Mouse (Mus musculus): ENCODE results near the gene Wdr31. TPM values are rescaled to one million over a fixed set of nuclear protein-coding genes. Genes with fewer than 3 reads are reported as not detected.

Gene Wdr31
- polyA plus RNA-seq, 1 experiment from 2014 or later = 12.4 TPM

DNA sequence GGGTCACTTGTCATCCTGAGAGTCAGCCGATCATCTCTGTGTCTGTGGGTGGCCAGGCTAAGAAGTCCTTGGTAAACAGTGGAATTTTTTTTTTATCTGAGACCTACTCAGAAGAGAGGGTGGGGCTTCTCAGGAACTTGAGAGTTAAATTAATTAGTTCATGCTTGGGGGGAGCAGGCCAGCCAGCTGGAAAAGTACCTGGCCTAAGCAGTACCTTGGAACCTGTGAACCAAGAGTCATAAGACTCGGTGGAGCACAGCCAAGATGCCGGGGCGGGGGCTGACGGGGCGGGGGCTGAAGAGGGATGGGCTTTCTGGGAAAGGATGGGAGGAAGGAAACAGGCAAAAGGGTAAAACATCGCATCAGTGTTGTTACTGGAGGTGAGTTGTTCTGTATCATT is 32.8 kb downstream of the Wdr31 start:
- no peak for ATAC-seq (ENCODE audit: low read depth)
- 66% methylated on average over 7 of the region's 7 CpGs for WGBS
- no peaks in the 10 kb centered on the region for H3K4me1 ChIP-seq (replicated peaks; ENCODE audit: control insufficient read depth, insufficient read depth, low read length)
- H3K4me2 ChIP-seq (ENCODE audit: low read depth, low read length) = no peak overlapping the region
- H3K27me3 ChIP-seq (ENCODE audit: control insufficient read depth, insufficient read depth, low read depth, low read length) = no peaks in the 10 kb centered on the region
- H3K9ac ChIP-seq (ENCODE audit: low read length) = no peak overlapping the region
- H3K27ac ChIP-seq (ENCODE audit: low read length) = no peak overlapping the region
- no peaks in the 10 kb centered on the region for H3K9me3 ChIP-seq (ENCODE audit: control insufficient read depth, low read length)
- H3K4me3 ChIP-seq (ENCODE audit: low read length) = no peak overlapping the region
- H3K36me3 ChIP-seq (ENCODE audit: control insufficient read depth, insufficient read depth, low read length) = no peaks in the 10 kb centered on the region

DNA sequence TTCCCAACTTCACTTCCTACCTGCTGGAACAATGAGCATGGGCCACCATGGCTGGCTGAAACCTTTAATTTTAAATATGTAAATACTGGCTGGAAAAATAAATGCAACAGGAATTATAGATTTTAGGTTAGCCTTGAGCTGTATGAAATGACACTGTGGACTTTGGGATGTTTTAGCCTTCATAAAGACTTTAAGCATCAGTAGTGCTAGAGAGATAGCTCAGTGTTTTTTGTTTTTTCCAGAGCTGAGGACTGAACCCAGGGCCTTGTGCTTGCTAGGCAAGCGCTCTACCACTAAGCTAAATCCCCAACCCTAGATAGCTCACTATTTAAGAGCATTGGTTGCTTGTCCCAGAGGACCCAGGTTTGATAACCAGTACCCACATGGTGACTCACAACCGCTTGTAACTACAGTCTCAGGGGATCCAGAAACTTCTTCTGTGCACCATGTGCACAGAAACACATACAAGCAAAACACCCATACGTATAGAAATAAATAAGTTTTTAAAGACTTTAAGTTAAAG is 33.4 kb downstream of the Wdr31 start:
- no peaks in the 10 kb centered on the region for H3K27me3 ChIP-seq (ENCODE audit: control insufficient read depth, insufficient read depth, low read depth, low read length)
- H3K4me1 ChIP-seq (replicated peaks; ENCODE audit: control insufficient read depth, insufficient read depth, low read length) = no peaks in the 10 kb centered on the region
- H3K4me2 ChIP-seq (ENCODE audit: low read depth, low read length) = no peak overlapping the region
- 83% methylated on average over 3 of the region's 3 CpGs for whole genome bisulfite sequencing
- no peaks in the 10 kb centered on the region for H3K36me3 ChIP-seq (ENCODE audit: control insufficient read depth, insufficient read depth, low read length)
- no peak overlapping the region for H3K9ac ChIP-seq (ENCODE audit: low read length)
- ATAC-seq (ENCODE audit: low read depth) = no peak
- no peak overlapping the region for H3K27ac ChIP-seq (ENCODE audit: low read length)
- H3K9me3 ChIP-seq (ENCODE audit: control insufficient read depth, low read length) = no peaks in the 10 kb centered on the region
- H3K4me3 ChIP-seq (ENCODE audit: low read length) = no peak overlapping the region

GRCm38 (mm10) chr4:62435081-62435480 is 35.6 kb downstream of the Wdr31 start, which contains the start of gene Rnf183:
Rnf183 (minus strand) TSS chr4:62435252.
- no peak within 1 kb of the TSS for H3K9ac ChIP-seq (ENCODE audit: low read length)
- H3K4me2 ChIP-seq (ENCODE audit: low read depth, low read length) = no peak within 1 kb of the TSS
- H3K27me3 ChIP-seq (ENCODE audit: control insufficient read depth, insufficient read depth, low read depth, low read length) = no peaks in the 10 kb centered on the region
- 75% methylated on average over 6 of the region's 6 CpGs for WGBS
- H3K27ac ChIP-seq (ENCODE audit: low read length) = no peak within 1 kb of the TSS
- no peaks in the 10 kb centered on the region for H3K36me3 ChIP-seq (ENCODE audit: control insufficient read depth, insufficient read depth, low read length)
- H3K4me3 ChIP-seq (ENCODE audit: low read length) = no peak within 1 kb of the TSS
- ATAC-seq (ENCODE audit: low read depth) = no peak
- no peaks in the 10 kb centered on the region for H3K4me1 ChIP-seq (replicated peaks; ENCODE audit: control insufficient read depth, insufficient read depth, low read length)
- H3K9me3 ChIP-seq (ENCODE audit: control insufficient read depth, low read length) = no peaks in the 10 kb centered on the region

GRCm38 (mm10) chr4:62433939-62434870 is 36.5 kb downstream of the Wdr31 start:
- no peaks in the 10 kb centered on the region for H3K4me1 ChIP-seq (replicated peaks; ENCODE audit: control insufficient read depth, insufficient read depth, low read length)
- no peaks in the 10 kb centered on the region for H3K9me3 ChIP-seq (ENCODE audit: control insufficient read depth, low read length)
- H3K27ac ChIP-seq (ENCODE audit: low read length) = no peak overlapping the region
- H3K4me2 ChIP-seq (ENCODE audit: low read depth, low read length) = no peak overlapping the region
- no peak for ATAC-seq (ENCODE audit: low read depth)
- no peak overlapping the region for H3K4me3 ChIP-seq (ENCODE audit: low read length)
- 69% methylated on average over 7 of the region's 7 CpGs for WGBS
- no peaks in the 10 kb centered on the region for H3K27me3 ChIP-seq (ENCODE audit: control insufficient read depth, insufficient read depth, low read depth, low read length)
- H3K9ac ChIP-seq (ENCODE audit: low read length) = no peak overlapping the region
- no peaks in the 10 kb centered on the region for H3K36me3 ChIP-seq (ENCODE audit: control insufficient read depth, insufficient read depth, low read length)

- 67% methylated on average over 4 of the region's 4 CpGs for WGBS
- H3K36me3 ChIP-seq (ENCODE audit: control insufficient read depth, insufficient read depth, low read length) = no peaks in the 10 kb centered on the region
- H3K27ac ChIP-seq (ENCODE audit: low read length) = no peak overlapping the region
- H3K9me3 ChIP-seq (ENCODE audit: control insufficient read depth, low read length) = no peaks in the 10 kb centered on the region
- no peak for ATAC-seq (ENCODE audit: low read depth)
- no peaks in the 10 kb centered on the region for H3K4me1 ChIP-seq (replicated peaks; ENCODE audit: control insufficient read depth, insufficient read depth, low read length)
- H3K9ac ChIP-seq (ENCODE audit: low read length) = no peak overlapping the region
- no peaks in the 10 kb centered on the region for H3K27me3 ChIP-seq (ENCODE audit: control insufficient read depth, insufficient read depth, low read depth, low read length)
- no peak overlapping the region for H3K4me3 ChIP-seq (ENCODE audit: low read length)
- H3K4me2 ChIP-seq (ENCODE audit: low read depth, low read length) = no peak overlapping the region
Observed at GRCm38 (mm10) chr4:62431522-62431921, 39.2 kb downstream of the Wdr31 start.

DNA sequence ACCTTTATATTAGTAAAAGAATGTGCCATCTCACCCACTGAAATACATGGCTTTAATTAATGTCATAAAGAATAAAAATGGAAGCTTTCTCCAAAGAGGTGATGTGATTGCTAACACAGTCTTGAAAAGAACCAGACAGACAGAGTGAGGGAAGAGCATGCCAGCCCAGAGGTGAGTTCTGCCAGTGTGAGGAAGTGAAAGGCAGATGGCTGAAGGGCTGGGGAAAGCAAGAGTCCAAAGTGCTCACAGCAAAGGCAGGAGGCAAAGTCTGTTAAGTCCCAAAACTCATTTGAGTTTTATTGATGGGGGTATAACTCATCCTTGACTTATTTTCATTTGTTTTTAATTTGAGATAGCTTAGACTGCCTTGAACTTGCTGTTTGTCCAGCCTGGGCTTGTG is 40.0 kb downstream of the Wdr31 start:
- no peak overlapping the region for H3K4me2 ChIP-seq (ENCODE audit: low read depth, low read length)
- H3K27me3 ChIP-seq (ENCODE audit: control insufficient read depth, insufficient read depth, low read depth, low read length) = no peaks in the 10 kb centered on the region
- peaks cover 2% of the 10 kb centered on the region; the same call in 1 of the 2 replicates for H3K36me3 ChIP-seq (ENCODE audit: control insufficient read depth, insufficient read depth, low read length)
- ATAC-seq (ENCODE audit: low read depth) = no peak
- no peaks in the 10 kb centered on the region for H3K9me3 ChIP-seq (ENCODE audit: control insufficient read depth, low read length)
- no peak overlapping the region for H3K27ac ChIP-seq (ENCODE audit: low read length)
- no peaks in the 10 kb centered on the region for H3K4me1 ChIP-seq (replicated peaks; ENCODE audit: control insufficient read depth, insufficient read depth, low read length)
- no peak overlapping the region for H3K4me3 ChIP-seq (ENCODE audit: low read length)
- no peak overlapping the region for H3K9ac ChIP-seq (ENCODE audit: low read length)

- H3K4me1 ChIP-seq (replicated peaks; ENCODE audit: control insufficient read depth, insufficient read depth, low read length) = no peaks in the 10 kb centered on the region
- H3K9ac ChIP-seq (ENCODE audit: low read length) = no peak overlapping the region
- H3K36me3 ChIP-seq (ENCODE audit: control insufficient read depth, insufficient read depth, low read length) = peaks cover 11% of the 10 kb centered on the region
- H3K27ac ChIP-seq (ENCODE audit: low read length) = no peak overlapping the region
- 77% methylated on average over 9 of the region's 9 CpGs for WGBS
- H3K27me3 ChIP-seq (ENCODE audit: control insufficient read depth, insufficient read depth, low read depth, low read length) = no peaks in the 10 kb centered on the region
- ATAC-seq (ENCODE audit: low read depth) = no peak
- no peak overlapping the region for H3K4me2 ChIP-seq (ENCODE audit: low read depth, low read length)
- H3K9me3 ChIP-seq (ENCODE audit: control insufficient read depth, low read length) = no peaks in the 10 kb centered on the region
- no peak overlapping the region for H3K4me3 ChIP-seq (ENCODE audit: low read length)
Observed at GRCm38 (mm10) chr4:62429616-62430015, 41.1 kb downstream of the Wdr31 start.

GRCm38 (mm10) chr4:62427978-62428758 is 42.5 kb downstream of the Wdr31 start:
- peaks cover 22% of the 10 kb centered on the region for H3K36me3 ChIP-seq (ENCODE audit: control insufficient read depth, insufficient read depth, low read length)
- H3K27ac ChIP-seq (ENCODE audit: low read length) = no peak overlapping the region
- no peaks in the 10 kb centered on the region for H3K27me3 ChIP-seq (ENCODE audit: control insufficient read depth, insufficient read depth, low read depth, low read length)
- no peak overlapping the region for H3K4me3 ChIP-seq (ENCODE audit: low read length)
- no peaks in the 10 kb centered on the region for H3K9me3 ChIP-seq (ENCODE audit: control insufficient read depth, low read length)
- 56% methylated on average over 17 of the region's 17 CpGs for WGBS
- H3K9ac ChIP-seq (ENCODE audit: low read length) = no peak overlapping the region
- H3K4me2 ChIP-seq (ENCODE audit: low read depth, low read length) = no peak overlapping the region
- H3K4me1 ChIP-seq (replicated peaks; ENCODE audit: control insufficient read depth, insufficient read depth, low read length) = no peaks in the 10 kb centered on the region
- ATAC-seq (ENCODE audit: low read depth) = peak; percentile 41; the same call in 1 of the 2 replicates

- WGBS = 90% methylated on average over 4 of the region's 4 CpGs
- no peak overlapping the region for H3K4me2 ChIP-seq (ENCODE audit: low read depth, low read length)
- H3K4me3 ChIP-seq (ENCODE audit: low read length) = no peak overlapping the region
- no peak for ATAC-seq (ENCODE audit: low read depth)
- H3K9me3 ChIP-seq (ENCODE audit: control insufficient read depth, low read length) = no peaks in the 10 kb centered on the region
- H3K27ac ChIP-seq (ENCODE audit: low read length) = no peak overlapping the region
- H3K36me3 ChIP-seq (ENCODE audit: control insufficient read depth, insufficient read depth, low read length) = peaks cover 35% of the 10 kb centered on the region
- H3K4me1 ChIP-seq (replicated peaks; ENCODE audit: control insufficient read depth, insufficient read depth, low read length) = no peaks in the 10 kb centered on the region
- no peak overlapping the region for H3K9ac ChIP-seq (ENCODE audit: low read length)
- H3K27me3 ChIP-seq (ENCODE audit: control insufficient read depth, insufficient read depth, low read depth, low read length) = no peaks in the 10 kb centered on the region
Observed at GRCm38 (mm10) chr4:62425891-62426290, 44.8 kb downstream of the Wdr31 start.
